Mouse (Mus musculus) heart, embryonic 14.5 days (tissue): ENCODE data around the gene Fcgr4. TPM values are rescaled to one million over a fixed set of nuclear protein-coding genes. Genes with fewer than 3 reads are reported as not detected.
"Not testable (repeated sequence)": the region's sequence is repeated elsewhere in the genome, so short reads cannot be mapped to it uniquely, and the experiment has no call there.

Experiments used
- ATAC-seq: fragments of 200-750 bp; cut with Nextera tagmentation; 2 replicates; pipeline ENCODE4 v1.8.0; 2017; ENCODE audit warnings: low read depth, moderate TSS enrichment; ENCODE audit not compliant: insufficient number of reproducible peaks, insufficient read depth, low FRiP score
- H3K27ac ChIP-seq, 2 experiments: fragments of 200-500 bp in 1 of 2; fragments of 300-500 bp in 1 of 2; sonication (generic) in 1 of 2; replicated peaks in 1 of 2; 2 replicates each; pipeline ENCODE4 v1.5.1; 2012 to 2014; ENCODE audit warnings: low read depth in 2 of 2, low read length in 2 of 2, control low read depth in 1 of 2, mild to moderate bottlenecking in 1 of 2, mixed read lengths in 1 of 2; ENCODE audit not compliant: control insufficient read depth in 1 of 2, insufficient read depth in 1 of 2
- H3K27me3 ChIP-seq: fragments of 300-500 bp; sonication (generic); 2 replicates; pipeline ENCODE4 v1.6.1; 2014; ENCODE audit warnings: mild to moderate bottlenecking, low read length, control low read depth; ENCODE audit not compliant: control insufficient read depth, insufficient read depth
- H3K36me3 ChIP-seq: fragments of 300-500 bp; sonication (generic); 2 replicates; pipeline ENCODE4 v1.6.1; 2014; ENCODE audit warnings: mild to moderate bottlenecking, control low read depth, low read length, mixed read lengths; ENCODE audit not compliant: control insufficient read depth, insufficient read depth
- H3K4me1 ChIP-seq, 2 experiments: fragments of 200-500 bp in 1 of 2; fragments of 300-500 bp in 1 of 2; sonication (generic) in 1 of 2; 2 replicates each; pipeline ENCODE4 v1.6.1; 2012 to 2014; ENCODE audit warnings: low read length in 2 of 2, control low read depth in 1 of 2, mixed read lengths in 1 of 2; ENCODE audit not compliant: control insufficient read depth in 2 of 2, insufficient read depth in 2 of 2
- H3K4me2 ChIP-seq: fragments of 300-500 bp; sonication (generic); 2 replicates; pipeline ENCODE4 v1.6.1; 2014; ENCODE audit warnings: mild to moderate bottlenecking, low read length
- H3K4me3 ChIP-seq, 2 experiments: fragments of 200-500 bp in 1 of 2; fragments of 300-500 bp in 1 of 2; sonication (generic) in 1 of 2; 2 replicates each; pipeline ENCODE4 v1.5.1; 2012 to 2014; ENCODE audit warnings: low read length in 2 of 2, mild to moderate bottlenecking in 2 of 2, control low read depth in 1 of 2, low read depth in 1 of 2, moderate library complexity in 1 of 2; ENCODE audit not compliant: control insufficient read depth in 1 of 2, insufficient read depth in 1 of 2
- H3K9ac ChIP-seq: fragments of 300-500 bp; sonication (generic); 2 replicates; pipeline ENCODE4 v1.6.1; 2014; ENCODE audit warnings: mild to moderate bottlenecking, low read length
- H3K9me3 ChIP-seq: fragments of 300-500 bp; sonication (generic); 2 replicates; pipeline ENCODE4 v1.6.1; 2016; ENCODE audit warnings: low read length, control low read depth; ENCODE audit not compliant: control insufficient read depth
- WGBS: fragments of 180-500 bp; shearing (Covaris S2); extraction: QIAGEN DNeasy Blood & Tissue Kit; methylation state at CpG from one replicate; pipeline ENCODE4 v1.1.7; 2014; 5-methylcytosine and 5-hydroxymethylcytosine counted together
- microRNA-seq: library from miRNA; unstranded; fragments of <30 nt; microRNA quantifications from one replicate; pipeline ENCODE4, GENCODE M21; 2016
- polyA plus RNA-seq: library from polyadenylated mRNA; unstranded; fragments of >200 nt; fragmentation: Nextera tagmentation; extraction: Ambion mirVana; gene quantifications from 2 replicates; pipeline ENCODE4 v1.2.1, GENCODE M21; 2014

Fcgr4 gene
- polyA plus RNA-seq, 1 experiment from 2014 or later = 1.5 TPM

- not testable (repeated sequence) for H3K4me3 ChIP-seq, H3K4me2 ChIP-seq, H3K36me3 ChIP-seq, H3K4me1 ChIP-seq, H3K9me3 ChIP-seq, H3K27ac ChIP-seq, H3K9ac ChIP-seq
- 21% methylated on average over 4 of the region's 10 CpGs for WGBS
- ATAC-seq = 0 out of 2 replicates have a peak, but pooled peaks have one; percentile 4
- peaks cover 23% of the 10 kb centered on the region for H3K27me3 ChIP-seq
These were observed 55.6 kb downstream of the Fcgr4 start for GRCm38 (mm10) chr1:171074283-171074682.

DNA sequence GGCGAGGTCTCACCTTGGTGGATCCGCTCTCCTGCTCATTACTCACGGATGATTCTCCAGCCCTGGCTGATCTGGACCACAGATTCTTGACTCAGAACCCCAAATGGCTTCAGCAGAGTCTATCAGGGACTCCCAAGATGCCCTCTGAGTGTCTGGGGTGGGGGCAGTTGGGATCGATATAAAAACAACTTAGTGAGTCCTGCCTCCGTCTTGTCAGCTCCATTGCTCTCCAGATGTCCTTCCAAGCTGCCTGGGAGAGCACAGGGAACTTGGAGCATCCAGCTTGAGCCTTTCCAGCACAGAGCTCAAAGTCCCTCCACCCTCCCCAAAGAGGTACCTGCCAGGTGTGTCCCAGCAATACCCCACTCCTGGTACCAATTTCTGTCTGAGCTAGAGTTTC is 57.5 kb downstream of the Fcgr4 start:
- H3K4me3 ChIP-seq, H3K4me1 ChIP-seq, ATAC-seq, H3K4me2 ChIP-seq, H3K27ac ChIP-seq, H3K9me3 ChIP-seq, H3K36me3 ChIP-seq, H3K9ac ChIP-seq: not testable (repeated sequence)
- WGBS = 72% methylated on average over 2 of the region's 5 CpGs
- peaks cover 11% of the 10 kb centered on the region for H3K27me3 ChIP-seq

DNA sequence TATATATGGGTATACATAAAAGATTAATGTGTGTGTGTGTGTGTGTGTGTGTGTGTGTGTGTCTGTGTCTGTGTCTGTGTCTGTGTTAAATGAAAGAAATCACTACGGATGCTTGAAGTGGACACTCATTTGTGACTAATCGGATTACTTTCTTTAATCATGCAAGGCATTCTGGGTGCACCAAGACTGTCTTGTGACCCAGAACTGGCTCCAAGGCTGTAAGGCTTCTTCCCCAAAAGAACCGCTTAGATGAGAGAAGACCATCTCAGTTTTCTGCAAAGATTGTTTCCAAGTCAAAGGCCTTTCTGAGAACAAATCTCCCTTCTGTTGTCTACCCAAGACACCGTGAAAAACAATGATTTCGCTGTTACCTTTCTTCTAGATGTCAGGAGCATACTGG is 58.5 kb downstream of the Fcgr4 start:
- not testable (repeated sequence) for ATAC-seq, H3K36me3 ChIP-seq, H3K9ac ChIP-seq, H3K4me2 ChIP-seq, H3K9me3 ChIP-seq, H3K4me1 ChIP-seq, H3K4me3 ChIP-seq, H3K27ac ChIP-seq
- H3K27me3 ChIP-seq = peaks cover 11% of the 10 kb centered on the region
- WGBS = 36% methylated on average over 5 of the region's 5 CpGs

DNA sequence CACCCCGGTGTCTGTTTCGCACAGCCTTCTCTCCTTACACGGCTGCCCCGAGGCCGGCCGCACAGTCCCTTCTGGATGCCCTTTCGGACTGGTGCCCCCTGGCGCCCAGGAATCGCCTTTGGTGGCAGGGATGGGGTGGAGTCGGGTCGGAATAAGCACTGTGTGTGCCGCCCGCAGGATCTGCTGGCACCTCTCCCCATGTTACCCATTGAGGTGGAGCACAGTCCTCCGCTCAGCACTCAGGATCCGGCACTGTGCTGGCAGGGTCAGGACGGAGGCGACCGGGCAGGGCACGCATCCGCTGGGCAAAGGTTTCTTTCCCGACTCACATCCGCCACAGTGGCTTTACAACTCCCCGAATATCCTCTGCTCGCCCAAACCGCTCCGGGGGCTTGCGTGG is 59.2 kb downstream of the Fcgr4 start:
- ATAC-seq = peak; percentile 24; the same call in 1 of the 2 replicates

GRCm38 (mm10) chr1:171078419-171078818 is 59.7 kb downstream of the Fcgr4 start:
- not testable (repeated sequence) for H3K9ac ChIP-seq, H3K27ac ChIP-seq, H3K36me3 ChIP-seq, H3K4me1 ChIP-seq, ATAC-seq, H3K9me3 ChIP-seq
- WGBS = 22% methylated on average over 12 of the region's 12 CpGs
- H3K4me3 ChIP-seq = peak overlapping the region in 1 of 2 experiments; percentile 16; a peak in 1 of 4 replicates
- peaks cover 11% of the 10 kb centered on the region for H3K27me3 ChIP-seq
- H3K4me2 ChIP-seq = peak overlapping the region; percentile 46

More for the DNA sequence above, 59.2 kb downstream of the Fcgr4 start:
- H3K9ac ChIP-seq, H3K9me3 ChIP-seq, H3K4me1 ChIP-seq, H3K36me3 ChIP-seq, H3K27ac ChIP-seq: not testable (repeated sequence)
- Histone ChIP-seq H3K27me3 (peaks cover 11% of the 10 kb centered on the region), H3K4me3 (peak overlapping the region in 1 of 2 experiments; percentile 16; a peak in 2 of 4 replicates), H3K4me2 (peak overlapping the region; percentile 46)
- 2% methylated on average over 15 of the region's 27 CpGs for WGBS

GRCm38 (mm10) chr1:171079345-171079744 is 60.6 kb downstream of the Fcgr4 start:
- not testable (repeated sequence) for H3K9me3 ChIP-seq, H3K4me3 ChIP-seq, H3K27ac ChIP-seq, H3K9ac ChIP-seq, H3K4me2 ChIP-seq, H3K27me3 ChIP-seq, H3K36me3 ChIP-seq, H3K4me1 ChIP-seq
- peak; percentile 46 for ATAC-seq
- 0% methylated on average over 1 of the region's 35 CpGs for WGBS

Small RNA genes lying within 50 kb of the gene (microRNA-seq; reads per million reads assigned to microRNA genes)
- gene Gm27552 = not detected
- gene Mir6546 = 7.5 reads per million, percentile 19 among the genes with 10 or more reads in this experiment

Other genes with a start within 250 kb of the Fcgr4 start
- 14.4 and 16.0 TPM in 2 replicates for gene Atf6, start 151.1 kb upstream of the Fcgr4 start, polyA plus RNA-seq
- not detected in 2 replicates for gene Gm26620, start 133.9 kb upstream of the Fcgr4 start, polyA plus RNA-seq
- gene Dusp12, start 133.4 kb upstream of the Fcgr4 start, polyA plus RNA-seq = 23.0 and 27.5 TPM in 2 replicates
- 0.15 TPM in 1 of 2 replicates, not detected in the other for gene Fcrlb, start 106.0 kb upstream of the Fcgr4 start, polyA plus RNA-seq
- 0.15 TPM in 2 replicates for gene Fcrla, start 91.3 kb upstream of the Fcgr4 start, polyA plus RNA-seq
- 0.82 and 1.1 TPM in 2 replicates for gene Fcgr2b, start 42.4 kb upstream of the Fcgr4 start, polyA plus RNA-seq
- 9.7 and 9.8 TPM in 2 replicates for gene Fcgr3, start 46.0 kb downstream of the Fcgr4 start, polyA plus RNA-seq
- gene Cfap126, start 95.0 kb downstream of the Fcgr4 start, polyA plus RNA-seq = 3.0 and 4.7 TPM in 2 replicates
- 622 and 642 TPM in 2 replicates for gene Sdhc, start 131.7 kb downstream of the Fcgr4 start, polyA plus RNA-seq
- not detected in 2 replicates for gene Mpz, start 131.8 kb downstream of the Fcgr4 start, polyA plus RNA-seq
- 58.8 TPM in 2 replicates for gene Pcp4l1, start 177.3 kb downstream of the Fcgr4 start, polyA plus RNA-seq
- gene Nr1i3, start 195.1 kb downstream of the Fcgr4 start, polyA plus RNA-seq = 0.28 and 0.32 TPM in 2 replicates
- 54.2 and 58.4 TPM in 2 replicates for gene Tomm40l, start 203.6 kb downstream of the Fcgr4 start, polyA plus RNA-seq
- 5.3 TPM in 2 replicates for gene Apoa2, start 206.1 kb downstream of the Fcgr4 start, polyA plus RNA-seq
- gene Fcer1g, start 215.4 kb downstream of the Fcgr4 start, polyA plus RNA-seq = 30.1 and 37.7 TPM in 2 replicates
- 2.8 and 3.0 TPM in 2 replicates for gene Adamts4, start 231.5 kb downstream of the Fcgr4 start, polyA plus RNA-seq
- 541 and 561 TPM in 2 replicates for gene Ndufs2, start 232.5 kb downstream of the Fcgr4 start, polyA plus RNA-seq